Mouse (Mus musculus) heart, embryonic 11.5 days (tissue): Measurements from ENCODE around the gene Ankdd1a. TPM values are rescaled to one million over a fixed set of nuclear protein-coding genes. Genes with fewer than 3 reads are reported as not detected.

Experiments
- ATAC-seq: fragments of 200-750 bp; cut with Nextera tagmentation; replicated peaks from 2 replicates; pipeline ENCODE4 v1.8.0; 2017; ENCODE audit warnings: moderate library complexity; ENCODE audit not compliant: insufficient number of reproducible peaks, low FRiP score, low TSS enrichment
- H3K27ac ChIP-seq: fragments of 300-500 bp; sonication (generic); 2 replicates; pipeline ENCODE4 v1.5.1; 2014; ENCODE audit warnings: mild to moderate bottlenecking, low read depth, low read length
- H3K27me3 ChIP-seq: fragments of 300-500 bp; sonication (generic); 2 replicates; pipeline ENCODE4 v1.6.1; 2014; ENCODE audit warnings: mild to moderate bottlenecking, low read length, mixed read lengths; ENCODE audit not compliant: control insufficient read depth, insufficient read depth
- H3K36me3 ChIP-seq: fragments of 300-500 bp; sonication (generic); 2 replicates; pipeline ENCODE4 v1.6.1; 2014; ENCODE audit warnings: mild to moderate bottlenecking, low read length, moderate library complexity, mixed read lengths; ENCODE audit not compliant: control insufficient read depth, insufficient read depth
- H3K4me1 ChIP-seq: fragments of 300-500 bp; sonication (generic); 2 replicates; pipeline ENCODE4 v1.6.1; 2014; ENCODE audit warnings: low read length; ENCODE audit not compliant: control insufficient read depth, insufficient read depth
- H3K4me2 ChIP-seq: fragments of 300-500 bp; sonication (generic); 2 replicates; pipeline ENCODE4 v1.6.1; 2014; ENCODE audit warnings: mild to moderate bottlenecking, moderate library complexity
- H3K4me3 ChIP-seq: fragments of 300-500 bp; sonication (generic); 2 replicates; pipeline ENCODE4 v1.5.1; 2014; ENCODE audit warnings: low read depth, low read length
- H3K9ac ChIP-seq: fragments of 300-500 bp; sonication (generic); 2 replicates; pipeline ENCODE4 v1.6.1; 2014; ENCODE audit warnings: mild to moderate bottlenecking, low read depth, low read length, moderate library complexity
- H3K9me3 ChIP-seq: fragments of 300-500 bp; sonication (generic); replicated peaks from 2 replicates; pipeline ENCODE4 v1.6.1; 2016; ENCODE audit warnings: low read length; ENCODE audit not compliant: control insufficient read depth
- WGBS: fragments of 180-500 bp; shearing (Covaris S2); extraction: QIAGEN DNeasy Blood & Tissue Kit; methylation state at CpG from one replicate; pipeline ENCODE4 v1.1.7; 2014; ENCODE audit not compliant: insufficient replicate concordance; 5-methylcytosine and 5-hydroxymethylcytosine counted together
- polyA plus RNA-seq: library from polyadenylated mRNA; unstranded; fragments of >200 nt; fragmentation: Nextera tagmentation; extraction: Ambion mirVana; gene quantifications from 2 replicates; pipeline ENCODE4 v1.2.1, GENCODE M21; 2014

The Ankdd1a gene
- polyA plus RNA-seq, 1 experiment from 2014 or later = not detected

GRCm38 (mm10) chr9:65508449-65508848 lies 11.5 kb downstream of the Ankdd1a start:
- no peaks in the 10 kb centered on the region for H3K9me3 ChIP-seq

GRCm38 (mm10) chr9:65502721-65503505 lies 17.1 kb downstream of the Ankdd1a start:
- Histone ChIP-seq H3K4me3 (no peak overlapping the region), H3K27me3 (no peaks in the 10 kb centered on the region), H3K27ac (no peak overlapping the region), H3K4me1 (no peaks in the 10 kb centered on the region), H3K9ac (no peak overlapping the region), H3K4me2 (no peak overlapping the region), H3K36me3 (no peaks in the 10 kb centered on the region), H3K9me3 (no peaks in the 10 kb centered on the region)
- ATAC-seq = no peak
- WGBS = 78% methylated on average over 21 of the region's 21 CpGs

More at GRCm38 (mm10) chr9:65508449-65508848, 11.5 kb downstream of the Ankdd1a start:
- 50% methylated on average over 7 of the region's 7 CpGs for WGBS
- Histone ChIP-seq H3K27me3 (no peaks in the 10 kb centered on the region), H3K4me2 (no peak overlapping the region), H3K9ac (no peak overlapping the region), H3K36me3 (no peaks in the 10 kb centered on the region), H3K27ac (no peak overlapping the region), H3K4me3 (no peak overlapping the region), H3K4me1 (no peaks in the 10 kb centered on the region)
- no peak for ATAC-seq

- Histone ChIP-seq H3K27ac (no peak overlapping the region), H3K9ac (no peak overlapping the region), H3K4me3 (no peak overlapping the region), H3K27me3 (no peaks in the 10 kb centered on the region), H3K36me3 (no peaks in the 10 kb centered on the region), H3K9me3 (no peaks in the 10 kb centered on the region), H3K4me1 (no peaks in the 10 kb centered on the region), H3K4me2 (no peak overlapping the region)
- 54% methylated on average over 8 of the region's 8 CpGs for WGBS
- ATAC-seq = no peak
Observed at GRCm38 (mm10) chr9:65502146-65502545, 17.8 kb downstream of the Ankdd1a start.

- 89% methylated on average over 4 of the region's 4 CpGs for WGBS
- no peak overlapping the region for H3K4me2 ChIP-seq
- no peaks in the 10 kb centered on the region for H3K4me1 ChIP-seq
- H3K27me3 ChIP-seq = no peaks in the 10 kb centered on the region
- H3K36me3 ChIP-seq = no peaks in the 10 kb centered on the region; the same call in 1 of the 2 replicates
- no peak overlapping the region for H3K27ac ChIP-seq
- no peak overlapping the region for H3K4me3 ChIP-seq
- ATAC-seq = no peak
- no peaks in the 10 kb centered on the region for H3K9me3 ChIP-seq
- H3K9ac ChIP-seq = no peak overlapping the region
Observed at GRCm38 (mm10) chr9:65492851-65493250, 27.1 kb downstream of the Ankdd1a start.

GRCm38 (mm10) chr9:65492351-65492750 lies 27.6 kb downstream of the Ankdd1a start:
- WGBS = 72% methylated on average over 2 of the region's 2 CpGs
- H3K4me1 ChIP-seq = no peaks in the 10 kb centered on the region
- H3K9me3 ChIP-seq = no peaks in the 10 kb centered on the region
- no peak overlapping the region for H3K4me3 ChIP-seq
- no peak overlapping the region for H3K4me2 ChIP-seq
- ATAC-seq = no peak
- no peaks in the 10 kb centered on the region for H3K27me3 ChIP-seq
- no peak overlapping the region for H3K9ac ChIP-seq
- H3K36me3 ChIP-seq = no peaks in the 10 kb centered on the region; the same call in none of the 2 replicates
- no peak overlapping the region for H3K27ac ChIP-seq

GRCm38 (mm10) chr9:65491476-65491875 lies 28.5 kb downstream of the Ankdd1a start:
- Histone ChIP-seq H3K36me3 (peaks cover 2% of the 10 kb centered on the region), H3K4me3 (no peak overlapping the region), H3K4me2 (no peak overlapping the region), H3K4me1 (no peaks in the 10 kb centered on the region), H3K27ac (no peak overlapping the region), H3K27me3 (no peaks in the 10 kb centered on the region), H3K9ac (no peak overlapping the region), H3K9me3 (no peaks in the 10 kb centered on the region)
- no peak for ATAC-seq
- 77% methylated on average over 3 of the region's 3 CpGs for WGBS

- H3K4me3 ChIP-seq = no peak overlapping the region
- H3K9ac ChIP-seq = no peak overlapping the region
- H3K36me3 ChIP-seq = peaks cover 23% of the 10 kb centered on the region
- no peak for ATAC-seq
- no peak overlapping the region for H3K4me2 ChIP-seq
- H3K4me1 ChIP-seq = no peaks in the 10 kb centered on the region
- no peak overlapping the region for H3K27ac ChIP-seq
- no peaks in the 10 kb centered on the region for H3K27me3 ChIP-seq
- WGBS = 74% methylated on average over 5 of the region's 5 CpGs
- H3K9me3 ChIP-seq = no peaks in the 10 kb centered on the region
Observed at GRCm38 (mm10) chr9:65480071-65480470, 39.9 kb downstream of the Ankdd1a start.

- ATAC-seq = no peak
- Histone ChIP-seq H3K9me3 (no peaks in the 10 kb centered on the region), H3K4me2 (no peak overlapping the region), H3K4me1 (no peaks in the 10 kb centered on the region), H3K9ac (no peak overlapping the region), H3K27ac (no peak overlapping the region), H3K36me3 (peaks cover 16% of the 10 kb centered on the region), H3K27me3 (no peaks in the 10 kb centered on the region), H3K4me3 (no peak overlapping the region)
- 79% methylated on average over 8 of the region's 8 CpGs for WGBS
Observed at GRCm38 (mm10) chr9:65479158-65479557, 40.8 kb downstream of the Ankdd1a start.

GRCm38 (mm10) chr9:65472769-65473168 lies 47.2 kb downstream of the Ankdd1a start:
- H3K9ac ChIP-seq = no peak overlapping the region
- WGBS = 76% methylated on average over 4 of the region's 4 CpGs
- H3K27ac ChIP-seq = no peak overlapping the region
- H3K4me1 ChIP-seq = no peaks in the 10 kb centered on the region
- peaks cover 7% of the 10 kb centered on the region; the same call in 1 of the 2 replicates for H3K36me3 ChIP-seq
- H3K9me3 ChIP-seq = no peaks in the 10 kb centered on the region
- no peaks in the 10 kb centered on the region for H3K27me3 ChIP-seq
- H3K4me3 ChIP-seq = no peak overlapping the region
- H3K4me2 ChIP-seq = no peak overlapping the region
- no peak for ATAC-seq
